Mouse (Mus musculus) liver, adult 2 months (tissue): ENCODE data around the gene Frmd6.

Source experiments
- CTCF ChIP-seq: fragments of 200-500 bp; IDR thresholded peaks from 2 replicates; pipeline ENCODE4 v1.5.1; 2011; ENCODE audit warnings: low read depth, low read length, control low read depth
- POLR2A ChIP-seq: fragments of 200-500 bp; IDR thresholded peaks from 2 replicates; pipeline ENCODE4 v1.6.1; 2011; ENCODE audit warnings: low read length, control low read depth; ENCODE audit not compliant: insufficient read depth; ENCODE audit errors: extremely low read depth

DNA sequence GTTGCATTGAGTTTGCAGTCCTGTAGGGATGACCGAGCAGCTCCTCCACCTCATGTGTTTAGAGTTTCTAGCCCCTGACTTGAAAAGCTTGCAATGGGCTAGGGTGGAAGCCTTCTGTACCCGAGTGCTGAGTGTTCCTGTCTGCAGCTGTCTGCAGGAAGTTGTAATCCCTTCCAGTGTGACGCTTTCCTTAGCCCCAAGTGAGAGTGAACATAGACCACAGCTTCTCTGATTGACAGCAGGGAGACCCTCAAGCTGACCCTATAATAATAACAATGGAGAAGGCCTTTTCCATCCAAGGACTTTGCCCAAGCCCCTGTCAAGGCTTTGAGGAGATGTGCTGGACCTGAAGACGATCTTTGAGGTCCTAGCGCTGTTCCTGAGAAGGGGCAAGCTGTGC lies 65.1 kb downstream of the Frmd6 start:
- TF ChIP-seq POLR2A (no peak), CTCF (no peak)
